Mouse (Mus musculus): ENCODE data around the gene Lmnb2.

The Lmnb2 gene

DNA sequence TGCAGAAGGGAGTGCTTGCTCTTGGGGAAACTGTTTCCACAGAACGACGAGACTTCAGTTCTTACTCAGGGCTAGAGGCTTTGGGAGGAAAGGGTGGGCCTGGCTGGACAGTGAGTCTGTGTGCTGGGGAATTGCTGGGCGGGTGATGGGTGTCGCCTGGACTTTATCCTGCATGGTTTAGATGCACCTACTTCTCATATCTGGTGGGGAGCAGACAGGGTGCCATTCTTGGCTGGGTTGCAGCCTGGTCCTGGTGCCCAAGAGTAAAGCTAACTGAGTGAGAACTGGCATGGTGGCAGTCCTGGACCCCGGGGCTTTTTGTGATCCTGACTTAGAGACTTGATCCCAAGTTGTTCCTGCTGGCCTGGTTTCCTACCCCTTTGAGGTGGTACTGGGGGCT, 61.1 kb downstream of the Lmnb2 start:
- DNase-seq (ENCODE audit: low spot score), result peak; percentile 66

DNA sequence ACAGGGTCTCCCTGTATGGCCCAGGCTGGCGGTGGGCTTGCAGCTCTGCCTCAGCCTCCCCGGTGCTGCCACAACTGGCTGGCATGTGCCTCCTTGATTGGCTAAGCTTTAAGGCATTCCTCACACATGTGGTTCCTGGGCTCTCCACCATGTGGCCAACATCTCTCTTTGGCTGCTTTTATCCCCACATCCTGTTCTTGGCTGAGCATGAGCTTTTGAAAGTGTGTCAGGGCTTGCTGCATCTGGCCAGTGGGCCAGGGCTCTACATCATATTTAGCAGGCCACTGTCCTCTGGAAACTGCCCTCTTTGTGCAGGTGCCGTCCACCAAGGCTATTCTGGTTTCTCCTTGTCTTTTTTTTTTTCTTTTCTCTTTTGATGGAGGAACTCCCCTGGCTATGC, 61.8 kb downstream of the Lmnb2 start:
- no peak for DNase-seq (ENCODE audit: low spot score)

DNA sequence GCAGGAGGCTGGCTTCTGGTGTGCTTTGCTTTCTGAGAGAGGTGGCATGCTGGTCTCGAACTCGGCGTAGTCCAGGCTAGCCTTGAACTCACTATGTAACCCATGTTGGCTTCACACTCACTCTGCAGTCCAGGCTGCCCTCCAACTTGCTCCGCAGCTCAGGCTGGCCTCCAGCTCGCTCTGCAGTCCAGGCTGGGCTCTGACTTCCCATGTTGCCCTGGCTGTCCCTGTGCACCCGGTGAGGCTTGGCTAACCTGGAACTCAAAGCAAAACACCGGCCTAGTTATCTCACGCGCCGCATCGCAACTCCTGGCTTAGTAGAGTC, 62.3 kb downstream of the Lmnb2 start:
- peak; percentile 54 for DNase-seq (ENCODE audit: low spot score)

DNA sequence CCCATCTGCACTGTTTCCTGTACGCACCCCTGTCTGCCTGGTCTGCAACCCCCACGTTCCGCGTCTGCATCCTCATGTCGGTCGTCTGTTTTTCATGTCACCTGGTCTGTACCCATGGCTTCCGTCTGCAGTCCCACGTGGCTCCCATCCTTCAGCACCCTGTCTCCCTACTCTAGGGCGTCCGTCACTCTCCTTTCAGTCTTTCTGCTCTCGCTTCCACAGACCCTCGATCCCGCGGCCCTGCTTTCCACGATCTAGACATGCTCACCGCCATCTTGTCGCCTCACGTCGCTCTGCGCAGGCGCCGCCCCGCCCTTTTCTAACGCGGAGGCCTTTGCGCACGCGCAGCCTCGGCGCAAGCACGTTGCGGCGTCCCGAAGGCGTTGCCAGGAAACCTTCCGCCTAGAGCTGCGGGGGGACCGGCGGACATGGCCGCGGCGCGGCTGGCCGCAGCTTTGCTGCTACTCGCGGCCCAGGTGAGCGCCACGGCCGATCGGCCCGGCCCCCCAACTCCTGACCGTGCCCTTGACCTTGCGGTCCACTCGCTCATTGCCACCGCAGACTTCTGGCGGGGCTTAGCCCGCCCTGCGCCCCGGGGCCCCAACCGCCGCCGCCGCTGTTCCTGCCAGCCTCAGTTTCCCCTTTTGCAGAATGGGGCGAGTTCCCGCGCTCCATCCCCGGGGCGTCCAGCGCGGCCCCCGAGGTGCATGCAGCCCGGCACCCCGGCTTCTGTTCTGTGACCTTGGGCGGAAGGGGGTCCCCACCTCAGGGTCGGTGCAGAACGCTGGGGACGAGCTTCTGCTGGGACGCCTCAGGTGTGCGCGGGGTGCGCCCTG, 62.9 kb downstream of the Lmnb2 start, which contains the start of the genes Lsm7 and Sppl2b:
Gene Lsm7 (minus strand): TSS at position 297 of the 836 bp plus-strand sequence.
Gene Sppl2b (plus strand): TSS at position 363 of the 836 bp plus-strand sequence.
- DNase-seq (ENCODE audit: low spot score), result peak; percentile 98

Measured in spleen, adult 12 weeks (tissue).